Mouse (Mus musculus) limb, embryonic 13.5 days (tissue): ENCODE data around the gene Stk36. TPM values are rescaled to one million over a fixed set of nuclear protein-coding genes. Genes with fewer than 3 reads are reported as not detected.

Source experiments
- ATAC-seq: fragments of 200-750 bp; cut with Nextera tagmentation; 2 replicates; pipeline ENCODE4 v1.8.0; 2017; ENCODE audit warnings: low read depth, moderate number of reproducible peaks, moderate TSS enrichment; ENCODE audit not compliant: low FRiP score
- H3K27ac ChIP-seq: fragments of 300-500 bp; sonication (generic); 2 replicates; pipeline ENCODE4 v1.5.1; 2015; ENCODE audit warnings: inconsistent platforms, mild to moderate bottlenecking, moderate library complexity
- H3K27me3 ChIP-seq: fragments of 300-500 bp; sonication (generic); 2 replicates; pipeline ENCODE4 v1.6.1; 2015; ENCODE audit warnings: mild to moderate bottlenecking, inconsistent platforms
- H3K36me3 ChIP-seq: fragments of 300-500 bp; sonication (generic); 2 replicates; pipeline ENCODE4 v1.6.1; 2015; ENCODE audit warnings: inconsistent platforms, mild to moderate bottlenecking, moderate library complexity
- H3K4me1 ChIP-seq: fragments of 300-500 bp; sonication (generic); 2 replicates; pipeline ENCODE4 v1.6.1; 2015; ENCODE audit warnings: inconsistent platforms
- H3K4me2 ChIP-seq: fragments of 300-500 bp; sonication (generic); replicated peaks from 2 replicates; pipeline ENCODE4 v1.6.1; 2015; ENCODE audit warnings: inconsistent platforms, mild to moderate bottlenecking, moderate library complexity
- H3K4me3 ChIP-seq: fragments of 300-500 bp; sonication (generic); 2 replicates; pipeline ENCODE4 v1.5.1; 2015; ENCODE audit warnings: moderate library complexity, mild to moderate bottlenecking, inconsistent platforms
- H3K9ac ChIP-seq: fragments of 300-500 bp; sonication (generic); 2 replicates; pipeline ENCODE4 v1.6.1; 2015; ENCODE audit warnings: mild to moderate bottlenecking, inconsistent platforms
- H3K9me3 ChIP-seq: fragments of 300-500 bp; sonication (generic); 2 replicates; pipeline ENCODE4 v1.6.1; 2016; ENCODE audit warnings: inconsistent platforms
- WGBS: fragments of 180-500 bp; shearing (Covaris S2); methylation state at CpG from one replicate; pipeline ENCODE4 v1.1.7; 2015; 5-methylcytosine and 5-hydroxymethylcytosine counted together
- polyA plus RNA-seq: library from polyadenylated mRNA; unstranded; fragments of >200 nt; fragmentation: Nextera tagmentation; extraction: Ambion mirVana; gene quantifications from 2 replicates; pipeline ENCODE4 v1.2.1, GENCODE M21; 2015

Stk36 gene
- polyA plus RNA-seq = 9.6 and 10.9 TPM in 2 replicates

DNA sequence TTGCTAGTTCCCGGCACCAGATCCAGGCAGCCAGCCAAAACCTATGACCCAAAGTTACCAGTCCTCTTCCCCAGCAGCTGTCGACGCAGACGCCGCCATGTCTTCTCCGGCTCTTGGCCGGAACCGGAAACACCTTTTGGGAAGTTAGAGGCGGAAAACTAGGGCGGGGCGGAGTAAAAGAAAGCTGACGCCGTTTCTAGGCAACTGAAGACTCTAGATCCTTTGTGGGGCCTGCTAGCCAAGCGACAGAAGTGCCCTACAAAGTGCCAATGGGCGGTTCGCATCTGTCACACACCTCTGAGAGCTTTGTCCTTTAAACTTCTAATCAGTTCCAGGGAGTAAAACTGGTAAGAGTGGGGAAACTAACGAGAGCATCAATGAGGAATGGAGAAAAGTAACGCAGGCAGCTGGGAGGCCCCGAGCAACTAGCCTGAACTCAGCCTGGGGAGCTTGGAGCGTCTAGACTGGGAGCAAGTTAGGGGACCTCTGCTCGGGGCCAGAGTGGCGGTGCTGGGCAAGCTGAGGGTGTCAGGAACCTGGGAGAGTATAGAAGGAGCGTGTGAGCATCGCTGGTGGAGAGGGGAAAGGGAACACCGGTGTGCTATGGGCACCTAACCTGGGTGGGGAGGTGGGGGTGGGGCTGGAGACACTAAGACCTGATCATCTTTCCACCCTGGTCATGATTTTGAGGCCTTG is at the start of gene Stk36, which contains the start of gene Rnf25:
Stk36 (plus strand) TSS at position 179 of the 696 bp plus-strand sequence.
Rnf25 (minus strand) TSS at position 131 of the 696 bp plus-strand sequence.
- WGBS = 8% methylated on average over 25 of the region's 25 CpGs

GRCm38 (mm10) chr1:74559061-74559460 is 42.2 kb upstream of the Stk36 start:
- 82% methylated on average over 5 of the region's 5 CpGs for WGBS
- ATAC-seq = no peak
- H3K27me3 ChIP-seq = no peaks in the 10 kb centered on the region
- no peaks in the 10 kb centered on the region for H3K9me3 ChIP-seq
- no peak overlapping the region for H3K27ac ChIP-seq
- no peak overlapping the region for H3K9ac ChIP-seq
- no peaks in the 10 kb centered on the region for H3K4me1 ChIP-seq
- H3K4me3 ChIP-seq = no peak overlapping the region
- no peak overlapping the region for H3K4me2 ChIP-seq
- H3K36me3 ChIP-seq = peaks cover 8% of the 10 kb centered on the region

More for the DNA sequence above, at the start of gene Stk36, which contains the start of gene Rnf25:
- Histone ChIP-seq H3K27me3 (no peaks in the 10 kb centered on the region), H3K4me2 (peak within 1 kb of the TSS; percentile 89), H3K4me3 (peak within 1 kb of the TSS; percentile 92), H3K4me1 (peaks cover 13% of the 10 kb centered on the region), H3K27ac (no peak within 1 kb of the TSS), H3K9ac (peak within 1 kb of the TSS; percentile 94), H3K36me3 (peaks cover 46% of the 10 kb centered on the region), H3K9me3 (no peaks in the 10 kb centered on the region)
- ATAC-seq = peak; percentile 90

DNA sequence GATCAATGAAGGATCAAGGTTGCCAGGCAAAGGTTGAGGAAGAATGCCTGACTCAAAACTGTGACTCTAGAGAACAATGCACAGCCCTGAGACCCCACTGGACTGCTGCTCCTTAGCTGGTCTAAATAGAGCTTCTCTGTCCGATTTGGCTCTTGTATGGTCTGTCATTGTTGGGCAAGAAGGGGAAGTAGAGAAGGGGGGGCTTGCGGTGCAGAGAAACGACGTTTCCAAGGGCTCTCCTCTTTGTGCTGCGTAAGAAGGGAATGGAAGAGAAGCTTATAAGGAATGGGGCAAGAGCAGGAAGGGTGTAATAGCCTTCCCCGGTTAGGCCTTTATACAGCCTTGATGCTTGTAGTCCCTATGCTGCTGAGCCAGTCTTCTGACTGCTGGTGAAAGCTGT is 35.4 kb upstream of the Stk36 start:
- no peak overlapping the region for H3K27ac ChIP-seq
- no peak for ATAC-seq
- no peaks in the 10 kb centered on the region for H3K4me1 ChIP-seq
- no peak overlapping the region for H3K4me3 ChIP-seq
- H3K9me3 ChIP-seq = no peaks in the 10 kb centered on the region
- peaks cover 71% of the 10 kb centered on the region for H3K36me3 ChIP-seq
- no peak overlapping the region for H3K4me2 ChIP-seq
- no peak overlapping the region for H3K9ac ChIP-seq
- H3K27me3 ChIP-seq = no peaks in the 10 kb centered on the region
- WGBS = 94% methylated on average over 6 of the region's 6 CpGs

DNA sequence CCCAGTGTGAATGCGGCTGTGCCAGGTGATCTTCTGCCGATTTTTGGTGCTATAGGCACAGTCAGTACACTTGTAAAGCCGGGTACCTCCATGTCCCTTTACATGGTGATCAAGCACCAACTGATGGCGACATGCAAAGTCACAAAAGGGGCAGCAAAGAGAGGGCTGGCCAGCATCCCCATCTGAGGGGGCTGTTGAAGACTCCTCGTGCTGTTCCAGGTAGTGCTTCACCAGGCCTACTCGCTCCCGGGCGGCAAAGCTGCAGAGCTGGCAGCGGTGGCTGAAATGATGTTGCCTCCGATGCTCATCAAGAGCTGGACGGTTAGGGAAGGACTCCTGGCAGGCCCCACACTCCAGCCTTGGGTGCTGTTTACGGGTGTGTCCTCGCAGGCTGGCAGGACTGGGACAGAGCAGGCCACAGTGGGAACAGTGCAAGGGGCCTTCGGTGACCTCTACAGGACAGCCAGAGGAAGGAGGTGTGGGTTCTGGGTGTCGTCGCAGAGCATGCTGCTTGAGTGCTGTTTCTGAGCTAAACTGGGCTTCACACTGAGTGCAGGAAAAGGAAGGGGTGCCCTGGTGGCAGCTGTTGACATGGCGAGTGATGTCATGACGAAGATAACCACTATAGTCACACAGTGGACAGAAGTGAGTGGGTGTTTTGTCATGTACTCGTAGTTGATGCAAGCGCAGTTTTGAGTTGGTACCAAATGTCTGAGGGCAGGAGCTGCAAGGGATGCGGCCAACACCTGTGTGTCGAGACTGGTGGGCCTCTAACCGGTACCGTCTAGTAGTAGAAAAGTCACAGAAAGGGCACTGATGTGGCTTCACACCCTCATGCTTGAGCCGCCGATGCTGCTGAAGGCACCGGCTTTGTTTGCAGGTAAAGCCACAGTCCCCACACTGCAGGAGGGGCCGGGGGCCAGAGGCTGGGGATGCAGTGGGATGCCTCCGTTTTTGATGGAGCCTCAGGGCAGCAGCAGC is 31.2 kb upstream of the Stk36 start:
- no peak for ATAC-seq
- Histone ChIP-seq H3K9me3 (no peaks in the 10 kb centered on the region), H3K4me2 (no peak overlapping the region), H3K4me1 (no peaks in the 10 kb centered on the region), H3K4me3 (no peak overlapping the region), H3K27me3 (no peaks in the 10 kb centered on the region), H3K36me3 (peaks cover 95% of the 10 kb centered on the region), H3K9ac (no peak overlapping the region), H3K27ac (no peak overlapping the region)
- WGBS = 93% methylated on average over 29 of the region's 29 CpGs

GRCm38 (mm10) chr1:74582621-74583020 is 18.6 kb upstream of the Stk36 start:
- H3K36me3 ChIP-seq = peaks cover 55% of the 10 kb centered on the region
- no peak for ATAC-seq
- WGBS = 80% methylated on average over 3 of the region's 3 CpGs

DNA sequence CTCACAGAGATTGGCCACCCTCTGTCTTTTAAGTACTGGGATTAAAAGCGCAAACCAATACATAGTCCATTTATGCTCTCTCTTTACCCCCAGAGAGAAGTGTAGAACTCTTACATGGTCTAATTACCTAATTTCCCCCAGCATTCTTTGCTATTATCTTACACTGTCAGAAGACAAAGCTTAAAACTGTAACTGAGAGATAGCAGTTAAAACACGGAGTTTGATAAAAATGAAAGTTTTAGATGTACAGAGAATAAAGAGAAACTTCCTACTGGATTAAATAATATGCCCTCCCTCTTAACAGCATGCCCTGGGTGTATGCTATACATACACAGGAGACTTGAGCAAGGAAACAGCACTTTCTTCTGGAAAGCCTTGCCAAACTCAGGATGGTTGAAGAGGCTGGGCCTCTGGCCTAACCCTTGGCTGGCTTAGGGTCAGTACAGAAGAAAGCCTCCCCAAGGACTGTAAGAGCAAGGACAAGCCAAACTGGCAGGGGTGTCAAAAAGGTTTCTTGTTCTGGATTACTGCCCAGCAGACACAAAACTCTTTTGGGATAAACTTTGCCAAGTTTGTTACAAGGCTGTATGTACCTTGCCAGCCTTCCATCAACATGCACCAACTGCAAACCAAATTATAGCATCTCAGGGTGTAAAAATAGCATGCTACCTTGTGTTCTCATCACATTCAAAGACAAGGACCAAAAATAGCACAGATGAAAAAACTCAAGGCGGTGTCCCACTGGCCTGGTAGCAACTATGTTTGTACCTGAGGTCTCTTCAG is 16.4 kb upstream of the Stk36 start:
- Histone ChIP-seq H3K27me3 (no peaks in the 10 kb centered on the region), H3K4me3 (no peak overlapping the region), H3K4me1 (peaks cover 28% of the 10 kb centered on the region), H3K9me3 (no peaks in the 10 kb centered on the region), H3K27ac (no peak overlapping the region), H3K9ac (no peak overlapping the region; the same call in 1 of the 2 replicates), H3K4me2 (no peak overlapping the region), H3K36me3 (peaks cover 37% of the 10 kb centered on the region)
- 96% methylated on average over 3 of the region's 3 CpGs for WGBS
- no peak for ATAC-seq

More at GRCm38 (mm10) chr1:74582621-74583020, 18.6 kb upstream of the Stk36 start:
- H3K4me1 ChIP-seq = peaks cover 21% of the 10 kb centered on the region
- no peak overlapping the region for H3K4me3 ChIP-seq
- no peak overlapping the region for H3K9ac ChIP-seq
- no peak overlapping the region for H3K27ac ChIP-seq
- no peaks in the 10 kb centered on the region for H3K9me3 ChIP-seq
- H3K27me3 ChIP-seq = no peaks in the 10 kb centered on the region
- H3K4me2 ChIP-seq = no peak overlapping the region

DNA sequence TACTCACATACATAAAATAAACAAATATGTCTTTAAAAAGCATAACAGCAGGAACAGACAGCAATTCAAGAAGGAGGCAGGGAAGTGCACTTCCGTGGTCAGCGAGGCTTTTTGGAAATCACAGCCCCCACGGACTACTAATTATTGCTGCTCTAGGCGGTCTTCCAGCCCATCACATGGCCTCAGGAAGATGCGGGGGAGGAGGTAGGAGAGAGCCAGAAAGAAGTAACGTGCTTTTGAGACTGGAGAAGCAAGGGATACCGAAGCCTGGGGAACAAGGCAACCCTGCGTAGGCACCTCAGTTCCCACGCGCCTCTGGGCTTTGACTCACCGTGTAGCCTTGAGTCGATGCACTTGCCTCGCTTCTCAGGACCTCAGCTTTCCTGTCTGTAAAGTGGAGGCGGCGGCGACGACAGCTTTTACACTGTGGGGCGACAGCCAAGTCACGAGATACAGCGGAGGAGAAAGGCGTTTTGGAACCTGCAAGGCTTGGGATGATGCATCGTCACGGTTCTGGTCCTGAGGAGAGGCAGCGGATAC is 13.9 kb upstream of the Stk36 start:
- peak overlapping the region; percentile 80 for H3K9ac ChIP-seq
- under 1% methylated on average over 24 of the region's 24 CpGs for WGBS
- no peaks in the 10 kb centered on the region for H3K27me3 ChIP-seq
- H3K36me3 ChIP-seq = peaks cover 46% of the 10 kb centered on the region
- peak overlapping the region; percentile 93 for H3K4me2 ChIP-seq
- H3K4me3 ChIP-seq = peak overlapping the region; percentile 88
- ATAC-seq = no peak
- H3K9me3 ChIP-seq = no peaks in the 10 kb centered on the region
- H3K27ac ChIP-seq = peak overlapping the region; percentile 78
- peaks cover 28% of the 10 kb centered on the region for H3K4me1 ChIP-seq

DNA sequence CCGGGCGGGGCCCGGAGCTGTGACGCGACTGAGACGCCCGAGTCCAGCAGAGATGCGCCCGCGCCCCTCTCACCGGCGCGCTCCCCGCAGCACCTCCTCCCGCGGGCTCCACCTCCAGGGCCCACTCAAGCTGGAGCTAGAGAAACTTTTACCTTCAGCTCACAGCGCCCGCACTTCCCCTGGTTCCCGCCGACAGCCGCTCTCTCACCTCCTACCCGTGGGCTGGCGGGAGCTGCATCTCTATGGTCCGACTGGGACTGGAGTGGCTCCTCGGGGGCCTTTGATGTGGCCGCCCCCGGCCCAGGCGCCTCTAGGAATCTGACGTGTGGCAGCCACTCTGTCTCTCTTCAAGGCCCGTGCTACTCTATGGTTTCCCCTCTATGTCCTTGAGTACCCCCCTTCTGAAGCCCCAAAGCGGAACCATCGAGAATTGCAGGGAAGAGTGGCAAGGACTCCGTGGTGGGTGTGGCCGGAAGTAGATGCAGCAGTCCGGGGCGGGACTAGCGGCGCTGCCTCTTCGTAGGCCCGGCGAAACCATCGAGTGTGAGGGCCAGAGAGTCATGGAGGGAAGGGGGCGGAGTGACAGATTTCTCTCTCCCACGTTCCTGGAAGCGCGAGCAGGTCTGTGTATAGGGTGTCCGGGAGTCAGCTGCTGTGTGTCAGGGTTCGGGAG is 13.3 kb upstream of the Stk36 start, which contains the start of the genes Zfp142 and Bcs1l:
Zfp142 (minus strand) TSS at position 474 of the 673 bp plus-strand sequence.
Bcs1l (plus strand) TSS at position 517 of the 673 bp plus-strand sequence.
- peaks cover 28% of the 10 kb centered on the region for H3K4me1 ChIP-seq
- under 1% methylated on average over 48 of the region's 48 CpGs for WGBS
- ATAC-seq = peak; percentile 99
- no peaks in the 10 kb centered on the region for H3K9me3 ChIP-seq
- H3K36me3 ChIP-seq = peaks cover 42% of the 10 kb centered on the region
- H3K4me3 ChIP-seq = peak within 1 kb of the TSS; percentile 88
- H3K27me3 ChIP-seq = no peaks in the 10 kb centered on the region
- peak within 1 kb of the TSS; percentile 78 for H3K27ac ChIP-seq
- H3K4me2 ChIP-seq = peak within 1 kb of the TSS; percentile 93
- H3K9ac ChIP-seq = peak within 1 kb of the TSS; percentile 80

GRCm38 (mm10) chr1:74594434-74594833 is 6.8 kb upstream of the Stk36 start:
- Histone ChIP-seq H3K27me3 (no peaks in the 10 kb centered on the region), H3K9me3 (no peaks in the 10 kb centered on the region), H3K27ac (no peak overlapping the region), H3K4me3 (no peak overlapping the region), H3K4me2 (no peak overlapping the region), H3K4me1 (no peaks in the 10 kb centered on the region), H3K9ac (no peak overlapping the region), H3K36me3 (peaks cover 88% of the 10 kb centered on the region)
- ATAC-seq = no peak
- WGBS = 90% methylated on average over 8 of the region's 8 CpGs

DNA sequence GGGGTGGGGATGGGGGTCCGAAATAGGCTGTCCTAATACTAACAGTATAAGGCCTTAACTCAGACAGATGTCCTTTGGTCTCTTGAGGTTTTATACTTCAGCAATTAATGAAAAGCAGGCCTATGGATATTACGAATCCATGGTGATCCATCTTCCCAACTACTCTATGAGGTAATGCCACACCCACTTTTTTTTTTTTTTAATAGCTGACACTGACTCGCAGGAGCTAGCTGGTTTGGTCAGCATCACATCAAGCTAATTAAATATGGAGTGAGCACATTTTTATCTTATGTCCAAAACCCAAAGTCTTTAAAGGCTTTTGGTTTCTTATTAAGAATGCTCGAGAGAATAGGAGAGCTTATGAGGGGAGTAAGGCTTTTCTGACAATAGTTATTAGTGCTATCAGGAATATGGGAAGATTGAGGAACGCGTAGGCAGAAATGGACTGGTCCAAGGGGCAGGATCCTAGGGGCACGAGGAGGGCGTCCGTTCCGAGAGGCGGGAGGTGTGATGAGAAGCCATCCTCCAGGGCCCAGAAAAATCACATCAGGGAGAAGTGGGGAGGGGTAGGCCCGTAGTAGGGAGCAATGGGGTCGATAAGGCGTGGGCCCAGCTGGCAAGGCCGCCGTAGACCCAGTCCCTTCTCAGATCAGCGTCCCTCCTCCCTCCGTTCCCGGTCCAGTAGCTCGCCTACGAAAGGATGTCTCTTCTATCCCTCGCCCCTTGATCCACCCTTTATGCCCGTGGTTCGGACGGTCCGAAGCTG is 561 bp upstream of the Stk36 start:
- 7% methylated on average over 26 of the region's 26 CpGs for WGBS
- Histone ChIP-seq H3K4me3 (peak overlapping the region; percentile 92), H3K27ac (no peak overlapping the region), H3K4me2 (peak overlapping the region; percentile 89), H3K36me3 (peaks cover 48% of the 10 kb centered on the region), H3K4me1 (peaks cover 13% of the 10 kb centered on the region), H3K9me3 (no peaks in the 10 kb centered on the region), H3K27me3 (no peaks in the 10 kb centered on the region), H3K9ac (peak overlapping the region; percentile 94)
- ATAC-seq = peak; percentile 71
